Mouse (Mus musculus) spleen, postnatal 14 days (tissue): ENCODE measurements around the gene Yif1a.
"Not testable (repeated sequence)": the region's sequence is repeated elsewhere in the genome, so short reads cannot be mapped to it uniquely, and the experiment has no call there.

Experiments used
- DNase-seq, 2 experiments: peaks; one replicate each; pipeline ENCODE4 v3.0.0; 2021 to 2022; ENCODE audit warnings: low spot score in 2 of 2

Yif1a gene

DNA sequence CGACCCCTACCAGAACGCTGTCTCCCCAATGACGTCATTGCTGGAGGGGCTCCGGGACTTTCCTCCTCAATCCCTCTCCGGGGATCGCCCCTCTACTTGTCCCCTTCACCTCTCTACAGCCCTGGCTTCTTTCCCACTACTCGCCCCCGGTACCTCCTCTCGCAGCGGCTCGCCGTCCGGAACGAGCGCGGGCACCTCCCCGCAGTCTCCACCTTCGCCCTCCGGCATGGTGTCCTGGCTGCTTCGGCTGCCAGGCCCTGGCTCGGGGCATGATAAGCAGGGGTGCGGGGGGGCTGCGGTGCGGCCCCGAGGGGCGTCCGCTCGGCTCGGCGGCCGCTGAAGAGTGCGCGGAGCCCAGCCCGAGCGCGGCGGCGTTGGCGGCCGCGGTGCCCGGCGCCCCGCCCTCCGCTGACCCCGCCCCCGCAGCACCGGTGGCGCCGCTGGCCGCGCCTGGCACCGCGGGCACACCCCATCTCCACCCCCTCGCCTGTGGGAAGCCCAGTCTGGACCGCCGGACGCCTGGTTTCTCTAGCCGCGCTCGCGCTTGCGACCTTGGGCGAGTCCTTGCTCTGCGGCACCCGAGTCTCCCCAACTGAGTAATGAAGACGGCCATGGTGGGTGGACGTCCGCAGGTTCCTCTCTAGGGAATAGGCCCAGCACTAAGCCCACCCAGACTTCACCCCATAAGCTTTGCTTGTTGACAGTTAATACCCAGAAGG lies 3.0 kb upstream of the Yif1a start, which contains the start of gene Tmem151a:
Gene Tmem151a (minus strand): TSS at position 387 of the 719 bp plus-strand sequence.
- DNase-seq, result no peak

DNA sequence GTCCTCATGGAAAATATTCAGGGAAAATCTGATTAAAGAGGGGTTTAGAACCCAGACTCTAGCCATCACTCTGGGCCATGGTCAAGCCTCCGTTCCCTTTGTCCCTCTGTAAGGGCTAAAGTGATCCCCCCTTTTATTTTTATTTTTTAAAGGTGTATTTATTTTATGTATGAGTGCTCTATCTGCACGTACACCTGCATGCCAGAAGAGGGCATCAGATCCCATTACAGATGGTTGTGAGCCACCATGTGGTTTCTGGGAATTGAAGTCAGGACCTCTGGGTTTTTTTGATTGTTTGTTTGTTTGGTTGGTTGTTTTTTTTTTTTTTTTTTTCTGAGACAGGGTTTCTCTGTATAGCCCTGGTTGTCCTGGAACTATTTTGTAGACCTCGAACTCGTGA lies 1.8 kb upstream of the Yif1a start:
- not testable (repeated sequence) for DNase-seq

DNA sequence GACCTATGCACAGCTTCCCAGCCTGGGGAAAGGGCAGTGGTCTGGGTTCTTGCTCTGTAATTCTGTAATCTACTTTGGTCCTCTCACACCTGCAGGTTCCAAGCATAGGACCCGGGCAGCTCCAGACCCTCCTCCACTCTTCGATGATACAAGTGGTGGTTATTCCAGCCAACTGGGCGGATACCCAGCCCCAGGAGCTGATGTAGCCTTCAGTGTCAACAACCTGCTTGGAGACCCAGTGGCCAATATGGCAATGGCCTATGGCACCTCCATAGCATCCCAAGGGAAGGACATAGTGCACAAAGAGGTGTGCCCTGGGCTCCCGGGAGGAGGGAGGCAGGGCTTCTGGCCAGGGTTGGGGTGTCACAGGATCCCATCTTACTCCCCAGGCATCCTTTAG lies 986 bp downstream of the Yif1a start:
- no peak for DNase-seq

- DNase-seq, result no peak
Observed at GRCm38 (mm10) chr19:5092083-5092482, 3.7 kb downstream of the Yif1a start.

- no peak for DNase-seq
Observed at GRCm38 (mm10) chr19:5093481-5094242, 5.3 kb downstream of the Yif1a start.

- peak; percentile 76 to 85 for DNase-seq
Observed at GRCm38 (mm10) chr19:5094243-5094632, 5.9 kb downstream of the Yif1a start.

GRCm38 (mm10) chr19:5094746-5095417 lies 6.5 kb downstream of the Yif1a start:
- DNase-seq, result no peak

DNA sequence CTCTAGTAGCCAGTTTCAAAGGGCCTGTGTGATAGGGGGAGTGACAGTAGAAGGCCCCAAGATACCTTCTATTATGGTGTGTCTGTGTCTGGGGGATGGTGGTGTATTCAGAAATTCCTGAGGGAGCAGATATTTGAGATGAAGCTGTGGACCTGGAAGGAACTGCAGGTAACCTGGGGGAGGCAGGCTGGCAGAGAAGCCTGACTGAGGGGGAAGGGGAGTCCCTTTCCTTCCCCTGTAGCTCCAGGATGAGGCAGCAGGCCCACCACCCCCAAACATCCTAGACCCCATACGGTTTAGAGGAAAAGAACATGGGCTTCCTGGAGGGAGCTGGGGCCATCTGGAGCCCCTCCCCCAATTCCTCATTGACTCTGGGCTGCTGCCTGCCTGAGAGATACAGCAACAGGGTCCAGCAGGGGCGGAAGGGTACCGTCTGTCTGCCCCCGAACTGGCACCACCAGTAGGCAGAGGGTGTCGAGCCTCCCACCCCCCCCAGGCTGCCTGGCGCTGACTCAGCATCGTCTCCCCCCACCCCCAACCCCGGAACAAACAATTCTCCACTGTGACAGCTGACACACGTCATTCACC lies 7.6 kb downstream of the Yif1a start:
- DNase-seq, result no peak

DNA sequence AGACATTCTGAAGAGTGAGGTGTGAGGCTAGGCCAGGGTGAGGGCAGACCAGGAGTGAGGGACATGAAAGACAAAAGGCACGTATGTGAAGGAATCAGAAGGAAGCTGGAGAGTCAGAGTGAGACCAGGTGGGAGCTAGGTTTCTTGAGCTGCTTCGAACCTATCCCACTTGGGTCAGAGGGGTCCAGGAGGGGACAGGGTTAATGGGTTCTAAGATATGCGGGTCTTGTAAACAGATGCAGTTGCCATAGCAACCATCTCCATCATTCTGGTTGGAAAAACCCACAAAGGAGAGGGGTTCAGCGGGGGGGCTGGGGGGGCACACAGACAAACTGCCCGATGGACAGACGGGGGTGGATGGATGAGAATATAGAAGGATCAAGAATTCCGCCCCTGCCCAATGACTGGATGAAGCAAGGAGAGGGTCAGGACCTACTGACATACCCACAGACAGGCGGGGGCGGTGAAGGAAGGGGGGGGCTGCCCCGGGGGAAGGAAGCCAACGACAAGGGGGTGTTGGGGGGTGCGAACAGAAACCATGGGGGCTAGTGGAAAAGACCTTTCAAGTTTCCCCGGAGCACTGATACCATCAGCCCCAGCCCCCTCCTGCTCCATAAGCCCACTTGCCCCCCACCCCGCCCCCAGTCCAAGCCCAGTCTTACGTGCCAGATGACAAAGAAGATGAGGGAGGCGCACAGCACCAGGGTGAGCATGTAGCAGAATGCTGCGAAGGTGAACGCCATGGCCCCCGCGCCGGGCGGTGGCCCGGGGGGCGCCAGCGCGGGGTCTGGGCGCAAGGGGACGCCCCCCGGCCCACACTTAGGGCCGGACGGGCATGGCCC lies 9.4 kb downstream of the Yif1a start:
- no peak for DNase-seq

GRCm38 (mm10) chr19:5098363-5099143 lies 10.2 kb downstream of the Yif1a start, which contains the start of gene Cnih2:
Cnih2 (minus strand) TSS chr19:5098521.
- no peak for DNase-seq

- DNase-seq, result no peak
Observed at GRCm38 (mm10) chr19:5106074-5106473, 17.7 kb downstream of the Yif1a start.

GRCm38 (mm10) chr19:5106731-5107191 lies 18.4 kb downstream of the Yif1a start, which contains the start of gene Rab1b:
Rab1b (minus strand) TSS chr19:5107072.
- peak; percentile 96 to 97 for DNase-seq

DNA sequence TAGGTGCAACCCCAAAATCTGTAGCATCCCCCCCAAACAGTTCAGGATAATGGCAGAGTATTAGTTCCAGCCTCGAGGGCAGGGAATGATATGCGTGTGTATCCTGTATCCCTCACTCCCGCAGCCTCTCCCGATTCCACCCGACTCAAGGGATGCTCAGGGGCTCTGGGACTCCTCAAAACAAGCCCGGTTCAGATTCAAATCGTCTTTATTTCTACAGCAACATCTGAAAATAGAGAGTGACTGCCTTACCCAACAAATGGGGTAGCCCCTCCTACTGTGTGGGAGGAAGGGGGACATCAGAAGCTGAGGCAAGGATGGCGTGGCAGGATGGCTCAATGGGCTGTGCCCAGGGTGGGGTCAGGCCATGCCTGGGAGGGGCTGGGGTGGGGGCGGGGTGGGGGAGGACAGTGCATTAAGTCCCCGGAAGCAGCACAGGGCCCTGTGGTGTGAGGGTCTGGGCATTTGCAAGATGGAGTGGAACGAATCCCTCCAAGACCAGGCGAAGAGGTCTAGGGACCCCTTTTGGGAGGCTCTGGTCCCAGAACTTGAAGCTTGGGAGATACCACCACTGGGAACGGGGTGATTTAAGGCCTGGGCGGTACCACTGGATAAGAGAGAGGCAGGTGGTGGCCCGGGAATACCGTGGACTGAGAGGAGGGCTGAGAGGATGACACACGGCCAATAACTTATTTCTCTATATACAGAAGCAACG lies 19.4 kb downstream of the Yif1a start:
- no peak for DNase-seq

DNA sequence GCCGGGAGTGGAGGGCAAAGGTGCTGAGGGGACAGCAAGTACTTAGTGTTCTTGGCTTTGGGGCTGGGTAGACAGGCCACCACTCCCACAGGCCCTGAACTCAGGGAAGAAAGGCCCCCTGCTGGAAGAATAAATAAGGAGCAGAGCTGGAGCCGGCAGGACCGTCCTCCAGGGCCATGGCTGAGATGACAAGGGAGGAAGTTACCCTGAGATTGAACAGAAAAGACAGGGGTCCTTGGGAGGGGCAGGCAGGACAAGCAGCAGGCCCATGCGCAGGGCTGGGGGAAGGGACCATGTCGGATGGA lies 19.9 kb downstream of the Yif1a start:
- no peak for DNase-seq

DNA sequence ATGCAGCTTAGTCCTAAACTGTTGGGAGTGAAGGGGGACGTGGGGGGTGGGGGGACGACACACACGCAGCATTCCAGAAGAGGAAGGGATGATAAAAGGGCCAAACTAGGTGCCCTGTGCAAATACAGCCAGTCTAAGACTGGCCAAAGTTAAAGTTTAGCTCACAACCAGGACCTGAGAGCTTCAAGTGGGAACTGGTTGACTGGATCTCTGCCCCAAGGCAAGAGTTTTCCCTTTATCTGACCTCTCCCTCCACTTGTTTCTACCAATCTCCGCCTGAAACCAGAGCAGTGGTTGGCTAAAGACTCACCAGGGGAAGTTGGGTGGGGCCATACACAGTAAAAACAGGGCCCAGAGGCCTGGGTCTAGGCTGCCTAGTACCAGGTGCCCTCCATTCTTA lies 20.4 kb downstream of the Yif1a start:
- DNase-seq, result no peak

DNA sequence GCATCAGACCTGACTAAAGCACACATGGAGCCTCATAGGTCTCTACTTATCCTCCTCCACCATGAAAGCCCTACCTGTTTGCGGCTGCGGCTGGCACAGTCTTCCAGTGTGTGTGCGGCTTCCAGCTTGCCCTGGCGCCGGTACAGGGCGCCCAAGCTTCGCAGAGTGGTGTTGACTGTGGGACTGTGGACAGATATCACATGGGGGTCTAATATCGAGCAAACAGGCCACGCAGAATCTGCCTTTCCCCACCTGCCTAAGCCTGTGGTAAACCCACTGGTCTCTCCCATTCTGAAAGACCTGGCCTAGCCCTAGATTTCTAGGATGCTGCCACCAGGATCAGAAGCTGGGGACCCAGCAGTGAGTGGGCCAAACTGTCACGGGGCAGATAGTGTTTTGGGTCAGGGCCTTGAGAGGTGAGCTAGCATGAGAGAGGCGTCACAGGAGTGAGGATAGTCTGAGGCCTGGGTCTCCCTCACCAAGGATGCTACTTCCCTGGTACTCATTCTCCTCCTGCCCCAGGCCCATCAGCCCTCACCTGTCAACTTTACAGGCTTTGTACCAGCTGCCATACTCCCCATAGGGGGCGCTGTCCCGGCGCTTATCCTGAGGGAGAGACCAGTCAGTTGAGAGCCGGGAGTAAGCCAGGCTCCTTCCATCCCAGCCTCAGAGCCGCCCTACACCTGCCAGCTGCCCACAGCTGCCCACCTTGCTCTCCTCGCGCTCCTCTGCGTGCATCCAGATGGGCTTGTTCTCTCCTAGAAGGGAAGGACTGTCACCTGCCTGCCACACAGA lies 21.5 kb downstream of the Yif1a start:
- no peak for DNase-seq

GRCm38 (mm10) chr19:5113783-5114182 lies 25.4 kb downstream of the Yif1a start:
- no peak for DNase-seq

GRCm38 (mm10) chr19:5117494-5118383 lies 29.4 kb downstream of the Yif1a start:
- DNase-seq, result peak; percentile 61 to 78
